Mouse (Mus musculus) CH12.LX (cell line): ENCODE measurements around the gene Tmem123. TPM values are rescaled to one million over a fixed set of nuclear protein-coding genes. Genes with fewer than 3 reads are reported as not detected.

Source experiments
- DNase-seq: peaks from one replicate; pipeline ENCODE4 v3.0.0-alpha.2; 2013; ENCODE audit errors: extremely low read depth
- H3K27ac ChIP-seq: 2 replicates; pipeline ENCODE4 v1.5.1; 2012; ENCODE audit warnings: low read depth, mild to moderate bottlenecking, control low read depth, moderate library complexity; ENCODE audit not compliant: insufficient read depth
- H3K27me3 ChIP-seq: replicated peaks from 2 replicates; pipeline ENCODE3; 2012; ENCODE audit warnings: inconsistent platforms
- H3K36me3 ChIP-seq, 2 experiments: replicated peaks in 1 of 2; 2 replicates each; pipeline versions ENCODE3 to v1.6.1; 2012; ENCODE audit warnings: inconsistent platforms in 1 of 2, low read length in 1 of 2, mild to moderate bottlenecking in 1 of 2, mixed read lengths in 1 of 2, moderate library complexity in 1 of 2; ENCODE audit not compliant: control insufficient read depth in 1 of 2, insufficient read depth in 1 of 2
- H3K4me1 ChIP-seq, 2 experiments: 2 replicates each; pipeline ENCODE4 v1.6.1; 2012; ENCODE audit warnings: inconsistent platforms in 1 of 2, moderate library complexity in 1 of 2; ENCODE audit not compliant: insufficient read depth in 2 of 2, control insufficient read depth in 1 of 2
- H3K4me2 ChIP-seq: 2 replicates; pipeline ENCODE4 v1.6.1; 2012; ENCODE audit warnings: low read depth, mild to moderate bottlenecking, control low read depth; ENCODE audit not compliant: poor library complexity, insufficient read depth, severe bottlenecking
- H3K4me3 ChIP-seq, 3 experiments: fragments of 150-350 bp in 1 of 3; sonication (generic) in 1 of 3; replicated peaks in 1 of 3; 2 replicates each; pipeline versions ENCODE3 to v1.5.1; 2011 to 2012; ENCODE audit warnings: low read depth in 2 of 3, low read length in 2 of 3, mild to moderate bottlenecking in 2 of 3, moderate library complexity in 2 of 3, control low read depth in 1 of 3, improper control_type of control experiment in 1 of 3, inconsistent platforms in 1 of 3, mixed read lengths in 1 of 3; ENCODE audit not compliant: poor library complexity in 1 of 3
- H3K79me2 ChIP-seq: replicated peaks from 2 replicates; pipeline ENCODE4 v1.6.1; 2012; ENCODE audit warnings: mild to moderate bottlenecking, moderate library complexity; ENCODE audit not compliant: control insufficient read depth, poor library complexity, insufficient read depth, severe bottlenecking; ENCODE audit errors: extremely low read depth
- H3K9ac ChIP-seq: 2 replicates; pipeline ENCODE4 v1.6.1; 2012; ENCODE audit warnings: low read depth, mild to moderate bottlenecking, control low read depth, moderate library complexity; ENCODE audit not compliant: insufficient read depth
- H3K9me3 ChIP-seq: replicated peaks from 2 replicates; pipeline ENCODE3; 2012; ENCODE audit warnings: low read length, inconsistent platforms, mixed read lengths
- CHD2 ChIP-seq: IDR thresholded peaks from 2 replicates; pipeline ENCODE4 v1.6.1; 2011; ENCODE audit warnings: low read length, improper control_type of control experiment
- ELF1 ChIP-seq: IDR thresholded peaks from 2 replicates; pipeline ENCODE4 v1.6.1; 2014; ENCODE audit warnings: low read depth, mild to moderate bottlenecking, inconsistent platforms, low read length, improper control_type of control experiment
- HCFC1 ChIP-seq: IDR thresholded peaks from 2 replicates; pipeline ENCODE4 v1.6.1; 2012; ENCODE audit warnings: low read depth, mild to moderate bottlenecking, inconsistent platforms, low read length, improper control_type of control experiment
- JUN ChIP-seq: IDR thresholded peaks from 2 replicates; pipeline ENCODE4 v1.6.1; 2011; ENCODE audit warnings: low read depth, mild to moderate bottlenecking, low read length, improper control_type of control experiment, moderate library complexity; ENCODE audit not compliant: insufficient read depth
- KAT2A ChIP-seq: IDR thresholded peaks from 2 replicates; pipeline ENCODE4 v1.6.1; 2012; ENCODE audit warnings: low read length, improper control_type of control experiment, inconsistent platforms; ENCODE audit not compliant: insufficient replicate concordance
- MAFK ChIP-seq: IDR thresholded peaks from 2 replicates; pipeline ENCODE4 v1.6.1; 2011; ENCODE audit warnings: low read length, improper control_type of control experiment; ENCODE audit not compliant: insufficient replicate concordance
- MYC ChIP-seq: IDR thresholded peaks from 2 replicates; pipeline ENCODE4 v1.6.1; 2011; ENCODE audit warnings: low read depth, mild to moderate bottlenecking, improper control_type of control experiment, low read length
- NELFE ChIP-seq: IDR thresholded peaks from 2 replicates; pipeline ENCODE4 v1.6.1; 2011; ENCODE audit warnings: low read depth, low read length, improper control_type of control experiment
- NRF1 ChIP-seq: IDR thresholded peaks from 2 replicates; pipeline ENCODE4 v1.6.1; 2014; ENCODE audit warnings: low read depth, mild to moderate bottlenecking, inconsistent platforms, low read length, improper control_type of control experiment, moderate library complexity
- POLR2A ChIP-seq: IDR thresholded peaks from 2 replicates; pipeline ENCODE4 v1.6.1; 2011; ENCODE audit warnings: low read depth, mild to moderate bottlenecking, improper control_type of control experiment, low read length
- POLR2AphosphoS2 ChIP-seq: IDR thresholded peaks from 2 replicates; pipeline ENCODE4 v1.6.1; 2011; ENCODE audit warnings: low read depth, low read length, improper control_type of control experiment
- RCOR1 ChIP-seq: conservative IDR thresholded peaks from 2 replicates; pipeline ENCODE4 v1.6.1; 2012; ENCODE audit warnings: low read depth, mild to moderate bottlenecking, inconsistent platforms, low read length, improper control_type of control experiment
- SIN3A ChIP-seq: IDR thresholded peaks from 2 replicates; pipeline ENCODE4 v1.6.1; 2012; ENCODE audit warnings: low read length, improper control_type of control experiment, inconsistent platforms
- SMC3 ChIP-seq: IDR thresholded peaks from 2 replicates; pipeline ENCODE4 v1.6.1; 2011; ENCODE audit warnings: low read depth, low read length, improper control_type of control experiment
- UBTF ChIP-seq: IDR thresholded peaks from 2 replicates; pipeline ENCODE4 v1.6.1; 2012; ENCODE audit warnings: low read depth, mild to moderate bottlenecking, inconsistent platforms, low read length, improper control_type of control experiment, moderate library complexity
- USF2 ChIP-seq: conservative IDR thresholded peaks from 2 replicates; pipeline ENCODE4 v1.6.1; 2011; ENCODE audit warnings: low read depth, low read length, improper control_type of control experiment
- ZKSCAN1 ChIP-seq: IDR thresholded peaks from 2 replicates; pipeline ENCODE4 v1.6.1; 2012; ENCODE audit warnings: low read depth, inconsistent platforms, low read length, improper control_type of control experiment, borderline replicate concordance
- ZMIZ1 ChIP-seq: IDR thresholded peaks from 2 replicates; pipeline ENCODE4 v1.6.1; 2012; ENCODE audit warnings: low read depth, mild to moderate bottlenecking, inconsistent platforms, low read length, improper control_type of control experiment
- ZNF384 ChIP-seq: IDR thresholded peaks from 2 replicates; pipeline ENCODE4 v1.6.1; 2012; ENCODE audit warnings: low read depth, low read length, improper control_type of control experiment, inconsistent platforms
- dilution Hi-C: fragments of 300-500 bp; cut with MboI; formaldehyde crosslinking; loops from 2 replicates; pipeline ENCODE4 v1.14.3; 2020; ENCODE audit warnings: low sequenced_read_pairs; ENCODE audit not compliant: extremely low pct_unique_long_range_greater_than_20kb, extremely low pct_ligation_motif_present
- in situ Hi-C: fragments of 300-500 bp; cut with MboI; formaldehyde crosslinking; loops from 3 replicates; pipeline ENCODE4 v1.14.3; 2019; ENCODE audit warnings: low sequenced_read_pairs, low pct_ligation_motif_present, low pct_unique_long_range_greater_than_20kb, mixed read lengths
- polyA plus RNA-seq: library from polyadenylated mRNA; unstranded; fragments of >175 nt; gene quantifications from 2 replicates; pipeline ENCODE4 v1.2.1, GENCODE M21; 2012; ENCODE audit warnings: low read depth; ENCODE audit not compliant: insufficient read length
- total RNA-seq, 2 experiments: library from RNA; depleted of rRNA; stranded (reverse); fragments of 300-350 nt in 1 of 2; fragments of >200 nt in 1 of 2; gene quantifications; 2 replicates each; pipeline ENCODE4 v1.2.3; 2012 to 2014

Gene Tmem123
- total and polyA plus RNA-seq, 3 experiments, result 61.1 to 183 (median 107) TPM

GRCm38 (mm10) chr9:7714908-7715175, 49.0 kb upstream of the Tmem123 start:
- Histone ChIP-seq H3K36me3 (no peaks in the 10 kb centered on the region), H3K4me3 (no peak overlapping the region), H3K27me3 (no peaks in the 10 kb centered on the region)
- TF ChIP-seq RCOR1, result no peak
- TF ChIP-seq POLR2A, result no peak
- no peak for TF ChIP-seq ZKSCAN1
- TF ChIP-seq SMC3, result no peak
- no peak for TF ChIP-seq UBTF
- no peak for TF ChIP-seq ZMIZ1
- TF ChIP-seq MAFK, result no peak
- TF ChIP-seq POLR2AphosphoS2, result no peak
- no peak for TF ChIP-seq MYC
- TF ChIP-seq NRF1, result no peak
- TF ChIP-seq, all 38 proteins: peak for 0
- H3K9me3 ChIP-seq, result no peaks in the 10 kb centered on the region
- no peak overlapping the region for H3K27ac ChIP-seq
- dilution Hi-C loops, result no loop called here
- H3K79me2 ChIP-seq, result no peaks in the 10 kb centered on the region
- in situ Hi-C loops, result loop anchor here (5.0 kb wide), 1 partner anchor 182 kb away; no protein-coding TSS in a partner anchor
- no peak overlapping the region for H3K9ac ChIP-seq
- DNase-seq, result no peak
- H3K4me2 ChIP-seq, result no peak overlapping the region
- H3K4me1 ChIP-seq, result peaks cover 4 to 15% of the 10 kb centered on the region in 2 experiments

DNA sequence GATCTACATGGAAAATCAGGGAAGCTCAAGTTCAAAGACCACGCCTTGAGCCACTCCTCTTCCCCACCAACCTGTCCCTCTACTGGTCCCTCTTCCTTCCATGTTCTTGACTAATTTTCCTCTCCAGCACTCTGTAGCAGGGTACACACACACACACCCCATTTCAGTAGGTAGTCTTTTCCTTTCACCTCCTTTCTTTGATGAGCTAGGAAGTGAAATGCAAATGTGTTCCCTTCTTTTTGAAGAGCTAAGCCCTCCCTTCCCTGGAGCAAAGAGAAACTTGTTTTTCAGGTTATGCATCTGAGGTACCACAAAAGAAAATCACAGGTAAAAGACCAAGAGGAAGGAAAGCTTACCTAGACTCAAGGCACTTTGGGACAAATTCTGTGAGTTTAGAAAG, 42.3 kb upstream of the Tmem123 start:
- Histone ChIP-seq H3K79me2 (no peaks in the 10 kb centered on the region), H3K27ac (no peak overlapping the region), H3K9ac (no peak overlapping the region), H3K36me3 (no peaks in the 10 kb centered on the region)
- no peak for DNase-seq
- dilution Hi-C loops, result no loop called here
- no peak for TF ChIP-seq POLR2A
- no peak for TF ChIP-seq KAT2A
- TF ChIP-seq CHD2, result no peak
- TF ChIP-seq HCFC1, result no peak
- TF ChIP-seq RCOR1, result no peak
- TF ChIP-seq ZKSCAN1, result no peak
- no peak for TF ChIP-seq JUN
- no peak for TF ChIP-seq ZNF384
- TF ChIP-seq NELFE, result no peak
- no peak for TF ChIP-seq USF2
- no peak for TF ChIP-seq SMC3
- no peak for TF ChIP-seq ELF1
- TF ChIP-seq SIN3A, result no peak
- TF ChIP-seq, all 38 proteins: peak for 0
- no peaks in the 10 kb centered on the region for H3K27me3 ChIP-seq
- in situ Hi-C loops, result loop anchor here (10.0 kb wide), 1 partner anchor 153 kb away; the partner anchor contains the start of gene Birc3
- no peak overlapping the region for H3K4me2 ChIP-seq
- H3K4me3 ChIP-seq, result no peak overlapping the region
- H3K4me1 ChIP-seq, result peaks cover 2 to 4% of the 10 kb centered on the region in 2 experiments; a peak in 1 of 4 replicates
- no peaks in the 10 kb centered on the region for H3K9me3 ChIP-seq
